14 mouse cellular contexts compared by ENCODE assay signal in genomic region chr9:47548402-47548801, GRCm38 (mm10).
"Had no signal": no experiment of that assay in that cellular context is flagged by ENCODE, and none has a peak within 500 bp of the region (broad histone marks: within the 10 kb centered on the region; RNA-seq: fewer than 3 reads in every experiment).

No protein-coding gene starts in this region.

- H3K27ac ChIP-seq: kidney, postnatal 0 days; limb, embryonic 12.5 days; liver, embryonic 14.5 days; macrophage; midbrain, embryonic 15.5 days; neural tube, embryonic 12.5 days; stomach, postnatal 0 days had no signal

- H3K4me2 ChIP-seq: limb, embryonic 12.5 days; midbrain, embryonic 11.5 days; midbrain, embryonic 15.5 days; neural tube, embryonic 12.5 days had no signal

- H3K9ac ChIP-seq: limb, embryonic 12.5 days; liver, embryonic 14.5 days; midbrain, embryonic 15.5 days; neural tube, embryonic 12.5 days had no signal

- H3K4me1 ChIP-seq: megakaryocyte, embryonic 14.5 days had no signal

- ATAC-seq: midbrain, embryonic 15.5 days had no signal

- H3K9me3 ChIP-seq: limb, embryonic 12.5 days; midbrain, embryonic 15.5 days; neural tube, embryonic 12.5 days had no signal

- DNase-seq: kidney, adult 11 months; kidney, adult 9 months; kidney, postnatal 36 days; liver; thymus, postnatal 25 days had no signal

- H3K36me3 ChIP-seq: limb, embryonic 12.5 days had no signal

- H3K4me3 ChIP-seq: limb, embryonic 12.5 days; megakaryocyte, embryonic 14.5 days; midbrain, embryonic 15.5 days; neural tube, embryonic 12.5 days had no signal

- H3K27me3 ChIP-seq: midbrain, embryonic 15.5 days; neural tube, embryonic 12.5 days had no signal
